Mouse (Mus musculus) megakaryocyte, embryonic 14.5 days (primary cell): ENCODE measurements around the gene Mpo. TPM values are rescaled to one million over a fixed set of nuclear protein-coding genes. Genes with fewer than 3 reads are reported as not detected.

Experiments
- H3K27me3 ChIP-seq: replicated peaks from 2 replicates; pipeline ENCODE3; 2012; ENCODE audit warnings: inconsistent platforms
- H3K36me3 ChIP-seq: replicated peaks from 2 replicates; pipeline ENCODE3; 2012; ENCODE audit warnings: low read length, inconsistent platforms, mixed read lengths
- H3K4me1 ChIP-seq: 2 replicates; pipeline ENCODE4 v1.6.1; 2012; ENCODE audit warnings: inconsistent platforms
- H3K4me3 ChIP-seq: replicated peaks from 2 replicates; pipeline ENCODE3; 2012; ENCODE audit warnings: moderate library complexity, mild to moderate bottlenecking, inconsistent platforms
- H3K9me3 ChIP-seq: 2 replicates; pipeline ENCODE4 v1.6.1; 2012; ENCODE audit warnings: inconsistent platforms
- FLI1 ChIP-seq: IDR thresholded peaks from 2 replicates; pipeline ENCODE4 v1.6.1; 2012; ENCODE audit warnings: low read length, inconsistent platforms, mixed read lengths
- GATA1 ChIP-seq: IDR thresholded peaks from 3 replicates; pipeline ENCODE4 v1.6.1; 2012; ENCODE audit warnings: mixed read lengths, low read length, inconsistent platforms, borderline replicate concordance
- polyA plus RNA-seq: library from polyadenylated mRNA; stranded (reverse); fragments of >175 nt; gene quantifications from 2 replicates; pipeline ENCODE4 v1.2.3, GENCODE M21; 2012; ENCODE audit warnings: low replicate concordance; ENCODE audit not compliant: insufficient read depth

Gene Mpo
- polyA plus RNA-seq, 1 experiment, result 297 TPM

DNA sequence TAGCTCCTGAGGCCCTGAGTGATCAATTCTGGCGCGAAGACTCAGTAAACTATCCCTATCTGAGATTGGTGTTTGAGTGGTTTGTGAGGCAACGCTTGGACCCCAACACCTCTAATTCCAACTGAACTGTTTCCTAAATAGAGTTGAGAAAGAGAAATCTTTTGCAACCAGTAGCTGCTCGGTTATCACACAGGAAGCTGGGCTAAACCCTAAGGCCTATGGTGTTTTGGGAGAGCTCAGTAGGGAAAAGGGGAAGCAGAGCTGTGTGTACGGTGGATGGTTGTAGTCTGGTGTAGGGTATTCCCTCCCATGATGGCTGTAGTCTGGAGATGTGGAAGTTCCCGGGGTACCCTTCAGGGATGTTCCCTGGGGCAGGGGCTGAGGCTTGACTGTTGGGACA, 3.3 kb upstream of the Mpo start:
- Histone ChIP-seq H3K4me3 (no peak overlapping the region), H3K9me3 (no peaks in the 10 kb centered on the region), H3K27me3 (peaks cover 44% of the 10 kb centered on the region), H3K36me3 (peaks cover 13% of the 10 kb centered on the region), H3K4me1 (peaks cover 30% of the 10 kb centered on the region)
- TF ChIP-seq GATA1 (no peak), FLI1 (no peak)

DNA sequence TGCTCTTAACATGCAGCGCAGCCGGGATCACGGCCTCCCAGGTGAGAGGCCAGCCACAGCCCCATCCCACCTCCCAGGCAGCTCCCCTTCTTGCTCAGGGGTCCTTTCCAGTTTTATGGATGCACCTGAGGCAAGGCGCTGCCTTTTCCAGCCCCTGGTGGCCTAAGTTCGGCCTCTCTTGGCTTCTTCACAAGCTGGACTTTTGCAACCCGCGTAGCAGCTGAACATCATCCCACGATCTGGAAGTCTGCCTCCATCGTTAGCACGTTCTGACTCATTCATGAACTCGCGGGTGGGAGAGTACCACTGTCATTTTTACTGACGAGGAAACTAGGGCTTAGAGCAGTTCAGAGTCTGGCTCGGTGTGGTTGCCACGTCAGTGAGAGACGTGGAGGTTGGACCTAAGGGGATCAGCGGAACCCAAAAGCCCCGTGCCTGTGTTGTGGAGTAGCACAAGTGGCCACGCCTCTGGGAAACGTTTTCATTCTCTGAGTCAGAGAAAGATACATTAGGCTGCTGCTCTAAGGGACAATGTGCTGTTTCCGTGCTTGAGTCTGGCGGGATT, 8.4 kb downstream of the Mpo start:
- peaks cover 5% of the 10 kb centered on the region for H3K9me3 ChIP-seq
- no peak for TF ChIP-seq GATA1
- TF ChIP-seq FLI1, result no peak
- peaks cover 69% of the 10 kb centered on the region for H3K27me3 ChIP-seq
- H3K36me3 ChIP-seq, result no peaks in the 10 kb centered on the region
- H3K4me1 ChIP-seq, result peaks cover 19% of the 10 kb centered on the region
- no peak overlapping the region for H3K4me3 ChIP-seq

DNA sequence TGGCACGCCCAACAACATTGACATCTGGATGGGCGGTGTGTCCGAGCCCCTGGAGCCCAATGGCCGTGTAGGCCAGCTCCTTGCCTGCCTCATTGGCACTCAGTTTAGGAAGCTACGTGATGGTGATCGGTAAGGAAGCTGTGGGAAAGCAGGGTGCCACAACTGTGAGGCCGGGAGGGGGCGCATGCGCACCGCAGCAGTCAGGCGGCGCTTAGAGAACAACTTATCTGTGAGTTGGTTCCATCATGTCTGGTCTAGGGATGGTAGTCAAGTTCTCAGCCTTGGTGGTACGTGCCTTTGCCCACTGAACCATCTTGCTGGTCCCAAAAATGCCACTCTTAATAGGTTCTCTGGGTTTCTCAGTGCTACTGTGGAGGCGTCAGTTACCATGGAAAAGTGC, 9.2 kb downstream of the Mpo start:
- Histone ChIP-seq H3K9me3 (peaks cover 12% of the 10 kb centered on the region), H3K4me3 (no peak overlapping the region), H3K27me3 (peaks cover 61% of the 10 kb centered on the region), H3K4me1 (peaks cover 15% of the 10 kb centered on the region), H3K36me3 (no peaks in the 10 kb centered on the region)
- TF ChIP-seq FLI1, result no peak
- TF ChIP-seq GATA1, result no peak

DNA sequence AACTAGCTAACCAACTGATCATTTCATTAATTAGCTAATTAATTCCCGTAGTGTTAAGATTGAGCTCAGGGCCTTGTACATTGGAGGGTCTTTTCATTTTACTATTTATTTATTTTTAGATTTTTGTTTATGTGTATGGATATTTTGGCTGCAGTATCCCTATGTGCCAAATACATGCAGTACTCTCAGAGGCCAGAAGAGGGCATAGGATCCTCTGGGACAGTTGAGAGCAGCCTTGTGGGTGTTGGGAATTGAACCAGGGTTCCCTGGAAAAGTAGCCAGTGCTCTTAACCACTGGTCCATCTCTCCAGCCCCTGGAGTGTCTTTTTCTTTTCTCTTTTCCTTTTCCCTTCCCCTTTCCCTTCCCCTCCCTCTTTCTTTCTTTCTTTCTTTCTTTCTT, 12.1 kb downstream of the Mpo start:
- H3K4me1 ChIP-seq, result peaks cover 17% of the 10 kb centered on the region
- H3K27me3 ChIP-seq, result peaks cover 60% of the 10 kb centered on the region
- TF ChIP-seq FLI1, result no peak
- TF ChIP-seq GATA1, result no peak
- H3K4me3 ChIP-seq, result no peak overlapping the region
- H3K36me3 ChIP-seq, result no peaks in the 10 kb centered on the region
- H3K9me3 ChIP-seq, result peaks cover 13% of the 10 kb centered on the region

DNA sequence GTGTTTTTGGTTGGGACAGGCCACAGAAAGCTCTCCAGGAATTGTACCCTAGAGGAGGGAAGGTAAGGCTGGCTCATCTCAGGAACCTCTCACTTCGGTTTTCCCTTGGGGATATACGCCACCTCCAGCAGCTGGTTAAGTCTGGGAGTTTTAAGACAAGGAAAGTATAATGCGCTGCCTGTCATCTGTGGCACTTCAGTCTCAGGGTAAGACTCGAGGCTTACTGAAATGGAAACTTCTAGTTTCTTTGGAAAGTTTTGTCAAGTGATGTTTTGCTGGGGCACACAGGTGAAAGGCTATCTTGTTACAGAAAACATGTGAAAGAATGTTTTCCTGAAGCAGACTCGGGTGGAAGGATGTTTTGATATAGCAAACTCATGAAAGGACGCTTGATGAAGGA, 14.1 kb downstream of the Mpo start:
- Histone ChIP-seq H3K36me3 (no peaks in the 10 kb centered on the region), H3K9me3 (peaks cover 13% of the 10 kb centered on the region), H3K4me1 (peaks cover 15% of the 10 kb centered on the region), H3K4me3 (no peak overlapping the region), H3K27me3 (peaks cover 52% of the 10 kb centered on the region)
- TF ChIP-seq FLI1 (no peak), GATA1 (no peak)

DNA sequence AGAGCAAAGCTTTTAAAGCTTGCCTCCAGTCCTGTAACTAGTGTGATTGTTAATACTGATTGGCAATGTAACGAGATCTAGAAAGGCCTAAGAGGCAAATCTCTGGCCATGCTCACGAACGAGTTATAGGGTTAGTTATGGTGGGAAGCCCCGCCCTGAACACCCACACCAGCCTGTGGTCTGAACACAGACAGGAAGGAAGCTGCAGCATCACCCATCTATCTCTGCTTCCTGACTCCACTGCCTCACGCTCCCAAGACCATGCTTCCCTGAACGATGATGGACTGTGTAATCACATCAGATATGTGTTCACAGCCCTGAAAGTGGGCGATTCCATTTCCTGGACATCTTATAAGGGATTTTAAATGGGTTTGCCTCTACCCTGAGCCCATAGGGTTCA, 14.9 kb downstream of the Mpo start:
- Histone ChIP-seq H3K4me1 (peaks cover 15% of the 10 kb centered on the region), H3K9me3 (peaks cover 13% of the 10 kb centered on the region), H3K36me3 (no peaks in the 10 kb centered on the region), H3K4me3 (peak overlapping the region; percentile 54), H3K27me3 (peaks cover 44% of the 10 kb centered on the region)
- TF ChIP-seq GATA1 (no peak), FLI1 (no peak)

DNA sequence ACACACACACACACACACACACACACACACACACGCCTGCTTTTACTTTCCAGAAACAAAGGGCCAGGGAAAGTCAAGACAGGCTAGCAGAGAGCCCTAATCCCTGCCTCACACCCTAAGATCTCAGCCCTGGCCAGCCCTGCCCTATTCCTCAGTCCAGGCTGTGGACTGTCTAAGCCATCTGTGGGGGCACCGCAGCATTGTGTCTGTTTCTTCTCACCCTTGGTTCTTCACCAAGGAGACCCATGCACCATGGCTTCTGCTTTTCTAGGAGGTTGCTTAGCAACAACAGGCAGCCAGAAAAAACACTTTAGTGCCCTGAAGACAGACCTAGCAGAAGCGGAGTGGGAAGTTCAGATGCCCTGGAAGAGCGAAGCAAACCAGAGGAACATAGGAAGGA, 18.0 kb downstream of the Mpo start:
- Histone ChIP-seq H3K4me3 (no peak overlapping the region), H3K27me3 (peaks cover 52% of the 10 kb centered on the region), H3K36me3 (no peaks in the 10 kb centered on the region), H3K9me3 (peaks cover 12% of the 10 kb centered on the region), H3K4me1 (peaks cover 15% of the 10 kb centered on the region)
- no peak for TF ChIP-seq GATA1

DNA sequence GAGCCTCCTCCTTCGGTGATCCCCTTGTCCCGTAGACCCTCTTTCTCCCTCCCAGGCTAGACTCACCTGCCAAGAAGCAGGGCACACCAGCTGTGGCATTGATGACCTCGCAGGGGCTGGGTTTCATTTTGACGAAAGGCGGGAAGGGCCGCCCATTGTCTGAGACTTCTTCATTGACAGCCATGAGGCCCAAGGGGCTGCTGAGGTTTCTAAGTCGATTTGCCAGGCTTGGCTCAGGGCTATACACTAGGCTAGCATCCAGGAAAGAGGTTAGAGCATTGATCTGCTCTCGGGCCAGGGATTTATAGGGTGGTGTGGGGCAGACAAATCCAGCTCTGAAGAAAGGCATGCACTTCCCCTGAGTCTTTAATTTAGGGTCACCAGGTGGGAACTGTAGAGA, 21.4 kb downstream of the Mpo start:
- Histone ChIP-seq H3K36me3 (no peaks in the 10 kb centered on the region), H3K4me3 (no peak overlapping the region), H3K27me3 (peaks cover 72% of the 10 kb centered on the region), H3K9me3 (no peaks in the 10 kb centered on the region), H3K4me1 (peaks cover 10% of the 10 kb centered on the region)
- TF ChIP-seq FLI1 (no peak), GATA1 (no peak)

DNA sequence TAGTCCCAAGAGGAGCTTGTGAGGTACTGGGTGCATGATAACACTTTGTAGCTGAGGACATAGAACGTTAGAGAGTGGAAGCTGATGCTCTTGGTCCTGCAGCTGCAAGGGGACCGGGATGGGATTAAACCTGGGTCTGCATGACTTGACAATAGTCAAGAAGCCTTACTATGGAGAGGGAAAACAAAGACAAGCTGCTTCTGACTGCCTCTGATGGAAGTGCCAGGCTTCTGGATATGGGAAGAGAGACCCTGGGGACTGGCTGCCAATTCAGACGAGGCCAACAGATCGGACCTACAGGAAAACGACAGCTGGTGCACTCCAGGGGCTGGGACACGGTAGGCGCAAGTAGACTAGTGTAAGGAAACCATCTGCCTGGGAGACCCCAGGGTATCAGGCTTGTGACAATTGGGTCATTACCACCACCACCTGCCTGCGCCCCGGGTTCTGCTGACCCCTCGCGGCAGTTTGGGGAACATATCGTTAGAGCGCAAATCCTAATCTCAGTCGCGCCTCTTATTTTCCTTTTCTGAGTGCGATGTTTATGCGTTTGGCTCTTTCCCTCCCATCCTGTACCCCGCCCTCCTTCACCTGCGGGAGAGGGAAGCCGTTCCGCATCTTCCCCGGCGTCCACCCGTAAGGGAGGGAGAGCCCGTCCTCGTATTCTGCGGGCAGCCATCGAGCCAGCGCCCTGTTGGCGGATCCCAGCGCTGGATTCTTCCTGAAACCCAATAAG, 23.5 kb downstream of the Mpo start:
- Histone ChIP-seq H3K4me3 (peak overlapping the region; percentile 88), H3K4me1 (peaks cover 10% of the 10 kb centered on the region), H3K9me3 (no peaks in the 10 kb centered on the region), H3K27me3 (peaks cover 76% of the 10 kb centered on the region), H3K36me3 (no peaks in the 10 kb centered on the region)
- TF ChIP-seq FLI1, result no peak
- no peak for TF ChIP-seq GATA1

DNA sequence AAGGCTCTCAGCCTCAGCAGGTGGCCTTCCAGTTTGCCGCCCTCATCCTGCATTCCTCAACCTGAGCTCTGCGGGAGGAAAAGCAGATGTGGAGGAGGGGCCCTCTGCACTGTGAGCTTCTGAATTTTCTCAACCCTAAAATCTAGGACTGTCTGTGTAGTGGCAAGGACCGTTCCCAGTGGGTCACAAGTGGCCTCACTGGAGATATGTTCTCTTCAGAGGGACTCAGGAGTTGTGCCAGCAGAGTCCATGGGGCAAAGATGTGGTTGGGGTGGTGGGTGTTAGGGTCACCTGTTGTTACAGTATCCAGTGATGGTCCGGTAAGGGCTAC, 24.0 kb downstream of the Mpo start:
- TF ChIP-seq GATA1 (no peak), FLI1 (no peak)
- peaks cover 79% of the 10 kb centered on the region for H3K27me3 ChIP-seq

More for the DNA sequence above, 24.0 kb downstream of the Mpo start:
- peak overlapping the region; percentile 88 for H3K4me3 ChIP-seq
- no peaks in the 10 kb centered on the region for H3K9me3 ChIP-seq
- H3K36me3 ChIP-seq, result no peaks in the 10 kb centered on the region
- peaks cover 10% of the 10 kb centered on the region for H3K4me1 ChIP-seq
